Mouse (Mus musculus): ENCODE measurements around the gene Cask. TPM values are rescaled to one million over a fixed set of nuclear protein-coding genes. Genes with fewer than 3 reads are reported as not detected.

Cask gene
- polyA plus RNA-seq, 1 experiment: 1.3 TPM

DNA sequence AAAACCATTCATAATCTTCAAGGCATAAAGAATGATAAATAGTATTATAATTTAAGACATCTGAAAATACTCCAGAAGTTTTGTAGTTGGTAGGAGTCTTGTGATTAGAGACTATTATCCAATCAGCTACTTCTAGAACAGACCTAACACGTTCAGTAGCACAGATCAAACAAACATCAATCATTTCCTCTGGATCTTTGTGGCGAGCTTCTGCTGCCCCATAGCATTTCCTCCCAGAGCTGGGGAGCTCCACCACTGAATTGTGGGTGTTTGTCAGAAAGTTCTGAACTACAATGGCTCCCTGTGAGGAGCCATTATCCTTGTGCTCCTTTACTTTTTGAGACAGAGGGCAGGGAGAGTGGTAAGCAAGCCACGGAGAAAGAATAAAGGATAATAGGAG is 243.4 kb downstream of the Cask start:
- Histone ChIP-seq H3K27ac (ENCODE audit: control insufficient read depth, insufficient read depth, low read length) (no peak overlapping the region), H3K36me3 (ENCODE audit: control insufficient read depth, insufficient read depth, low read length) (no peaks in the 10 kb centered on the region), H3K4me1 (replicated peaks; ENCODE audit: control insufficient read depth, insufficient read depth, low read length) (no peaks in the 10 kb centered on the region; the same call in 1 of the 2 replicates), H3K4me3 (ENCODE audit: control insufficient read depth, insufficient read depth, low read length) (no peak overlapping the region), H3K27me3 (ENCODE audit: control insufficient read depth, insufficient read depth, low read length) (no peaks in the 10 kb centered on the region)
- DNase-seq: peak; percentile 7
- TF ChIP-seq CTCF (IDR thresholded peaks at IDR 0.05; ENCODE audit: borderline replicate concordance, control insufficient read depth, extremely low read depth, insufficient read depth, low read length, poor library complexity) (no peak), POLR2A (IDR thresholded peaks at IDR 0.05; ENCODE audit: control insufficient read depth, extremely low read depth, insufficient read depth, low read length, poor library complexity) (no peak)
- whole genome bisulfite sequencing: 27% methylated on average over 3 of the region's 3 CpGs

DNA sequence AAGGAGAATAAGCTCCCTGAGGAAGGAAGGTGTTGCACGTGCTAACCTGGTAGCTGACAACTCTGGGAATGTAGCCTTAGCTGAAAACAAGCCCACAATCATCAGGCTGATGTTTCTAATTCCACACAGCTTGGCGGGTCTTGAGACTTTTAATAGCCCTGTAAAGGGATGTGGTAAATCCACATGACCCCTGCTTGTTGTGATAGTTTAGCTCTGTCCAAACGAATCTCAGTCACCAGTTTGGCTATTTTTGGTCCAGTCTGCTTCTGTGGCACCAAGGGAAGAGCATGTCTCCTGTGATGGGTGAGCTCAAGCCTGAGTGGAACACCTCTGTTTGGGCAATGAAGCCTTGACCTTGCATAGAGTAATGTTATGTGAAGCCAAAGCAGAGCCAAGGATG is 244.4 kb downstream of the Cask start:
- no peaks in the 10 kb centered on the region for H3K27me3 ChIP-seq (ENCODE audit: control insufficient read depth, insufficient read depth, low read length)
- no peaks in the 10 kb centered on the region; the same call in 1 of the 2 replicates for H3K4me1 ChIP-seq (replicated peaks; ENCODE audit: control insufficient read depth, insufficient read depth, low read length)
- no peak overlapping the region for H3K4me3 ChIP-seq (ENCODE audit: control insufficient read depth, insufficient read depth, low read length)
- no peak for DNase-seq
- WGBS: 53% methylated on average over 3 of the region's 3 CpGs
- TF ChIP-seq CTCF (IDR thresholded peaks at IDR 0.05; ENCODE audit: borderline replicate concordance, control insufficient read depth, extremely low read depth, insufficient read depth, low read length, poor library complexity) (no peak), POLR2A (IDR thresholded peaks at IDR 0.05; ENCODE audit: control insufficient read depth, extremely low read depth, insufficient read depth, low read length, poor library complexity) (no peak)
- H3K27ac ChIP-seq (ENCODE audit: control insufficient read depth, insufficient read depth, low read length): no peak overlapping the region
- H3K36me3 ChIP-seq (ENCODE audit: control insufficient read depth, insufficient read depth, low read length): no peaks in the 10 kb centered on the region

DNA sequence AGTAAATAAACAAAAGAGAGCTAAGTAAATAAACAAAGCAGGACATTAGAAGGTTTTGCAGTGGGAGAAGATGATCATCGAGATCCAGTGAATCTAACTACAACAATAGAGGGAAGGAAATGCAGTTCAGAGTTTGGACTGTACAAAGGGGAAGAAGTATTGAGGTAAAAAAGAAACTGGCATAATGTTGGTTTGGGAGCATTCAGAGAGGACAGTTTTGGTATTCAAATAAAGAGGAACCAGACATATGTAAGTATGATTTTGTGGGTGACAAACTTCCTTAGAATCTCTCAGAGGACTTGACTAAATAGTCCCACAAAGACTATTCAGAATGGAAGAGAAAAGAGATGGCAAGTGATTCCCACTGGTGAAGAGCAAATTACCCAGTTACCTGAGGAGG is 251.2 kb downstream of the Cask start:
- no peaks in the 10 kb centered on the region for H3K27me3 ChIP-seq (ENCODE audit: control insufficient read depth, insufficient read depth, low read length)
- H3K36me3 ChIP-seq (ENCODE audit: control insufficient read depth, insufficient read depth, low read length): no peaks in the 10 kb centered on the region
- H3K4me1 ChIP-seq (replicated peaks; ENCODE audit: control insufficient read depth, insufficient read depth, low read length): peaks cover 2% of the 10 kb centered on the region; the same call in 1 of the 2 replicates
- 0% methylated on average over 1 of the region's 1 CpGs for WGBS
- H3K4me3 ChIP-seq (ENCODE audit: control insufficient read depth, insufficient read depth, low read length): no peak overlapping the region
- DNase-seq: no peak
- TF ChIP-seq POLR2A (IDR thresholded peaks at IDR 0.05; ENCODE audit: control insufficient read depth, extremely low read depth, insufficient read depth, low read length, poor library complexity) (no peak), CTCF (IDR thresholded peaks at IDR 0.05; ENCODE audit: borderline replicate concordance, control insufficient read depth, extremely low read depth, insufficient read depth, low read length, poor library complexity) (no peak)
- H3K27ac ChIP-seq (ENCODE audit: control insufficient read depth, insufficient read depth, low read length): no peak overlapping the region

- no peak overlapping the region for H3K27ac ChIP-seq (ENCODE audit: control insufficient read depth, insufficient read depth, low read length)
- peaks cover 2% of the 10 kb centered on the region; the same call in 1 of the 2 replicates for H3K4me1 ChIP-seq (replicated peaks; ENCODE audit: control insufficient read depth, insufficient read depth, low read length)
- no peaks in the 10 kb centered on the region for H3K27me3 ChIP-seq (ENCODE audit: control insufficient read depth, insufficient read depth, low read length)
- TF ChIP-seq POLR2A (IDR thresholded peaks at IDR 0.05; ENCODE audit: control insufficient read depth, extremely low read depth, insufficient read depth, low read length, poor library complexity) (no peak), CTCF (IDR thresholded peaks at IDR 0.05; ENCODE audit: borderline replicate concordance, control insufficient read depth, extremely low read depth, insufficient read depth, low read length, poor library complexity) (no peak)
- no peak overlapping the region for H3K4me3 ChIP-seq (ENCODE audit: control insufficient read depth, insufficient read depth, low read length)
- 41% methylated on average over 2 of the region's 2 CpGs for WGBS
- no peak for DNase-seq
- no peaks in the 10 kb centered on the region for H3K36me3 ChIP-seq (ENCODE audit: control insufficient read depth, insufficient read depth, low read length)
Observed at GRCm38 (mm10) chrX:13599373-13599772, 251.8 kb downstream of the Cask start.

- Histone ChIP-seq H3K27ac (ENCODE audit: control insufficient read depth, insufficient read depth, low read length) (no peak overlapping the region), H3K36me3 (ENCODE audit: control insufficient read depth, insufficient read depth, low read length) (no peaks in the 10 kb centered on the region), H3K27me3 (ENCODE audit: control insufficient read depth, insufficient read depth, low read length) (no peaks in the 10 kb centered on the region), H3K4me1 (replicated peaks; ENCODE audit: control insufficient read depth, insufficient read depth, low read length) (peaks cover 2% of the 10 kb centered on the region), H3K4me3 (ENCODE audit: control insufficient read depth, insufficient read depth, low read length) (no peak overlapping the region)
- WGBS: 3% methylated on average over 3 of the region's 3 CpGs
- TF ChIP-seq CTCF (IDR thresholded peaks at IDR 0.05; ENCODE audit: borderline replicate concordance, control insufficient read depth, extremely low read depth, insufficient read depth, low read length, poor library complexity) (no peak), POLR2A (IDR thresholded peaks at IDR 0.05; ENCODE audit: control insufficient read depth, extremely low read depth, insufficient read depth, low read length, poor library complexity) (no peak)
- no peak for DNase-seq
Observed at GRCm38 (mm10) chrX:13577647-13578046, 273.5 kb downstream of the Cask start.

DNA sequence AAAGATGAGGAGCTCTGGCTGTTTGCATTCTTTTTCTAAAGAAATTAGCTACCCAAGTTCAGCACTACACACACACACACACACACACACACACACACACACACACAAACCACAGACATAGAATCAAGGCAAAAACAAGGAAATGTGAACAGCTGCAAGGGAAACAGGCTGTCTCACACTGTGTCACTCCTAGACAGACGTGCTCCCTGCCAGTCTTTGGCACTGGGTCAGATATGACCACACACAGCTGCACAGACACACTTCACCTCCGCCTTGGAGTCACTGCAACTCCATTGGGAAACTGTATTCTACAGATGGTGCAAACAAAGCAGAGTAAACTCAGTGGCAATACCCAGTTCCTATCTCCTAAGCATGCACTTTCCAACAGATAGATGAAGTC is 274.6 kb downstream of the Cask start:
- peaks cover 2% of the 10 kb centered on the region for H3K4me1 ChIP-seq (replicated peaks; ENCODE audit: control insufficient read depth, insufficient read depth, low read length)
- no peak overlapping the region for H3K27ac ChIP-seq (ENCODE audit: control insufficient read depth, insufficient read depth, low read length)
- no peaks in the 10 kb centered on the region for H3K36me3 ChIP-seq (ENCODE audit: control insufficient read depth, insufficient read depth, low read length)
- no peaks in the 10 kb centered on the region for H3K27me3 ChIP-seq (ENCODE audit: control insufficient read depth, insufficient read depth, low read length)
- H3K4me3 ChIP-seq (ENCODE audit: control insufficient read depth, insufficient read depth, low read length): no peak overlapping the region
- peak; percentile 25 for DNase-seq
- TF ChIP-seq POLR2A (IDR thresholded peaks at IDR 0.05; ENCODE audit: control insufficient read depth, extremely low read depth, insufficient read depth, low read length, poor library complexity) (no peak), CTCF (IDR thresholded peaks at IDR 0.05; ENCODE audit: borderline replicate concordance, control insufficient read depth, extremely low read depth, insufficient read depth, low read length, poor library complexity) (no peak)
- WGBS: 0% methylated on average over 2 of the region's 2 CpGs

DNA sequence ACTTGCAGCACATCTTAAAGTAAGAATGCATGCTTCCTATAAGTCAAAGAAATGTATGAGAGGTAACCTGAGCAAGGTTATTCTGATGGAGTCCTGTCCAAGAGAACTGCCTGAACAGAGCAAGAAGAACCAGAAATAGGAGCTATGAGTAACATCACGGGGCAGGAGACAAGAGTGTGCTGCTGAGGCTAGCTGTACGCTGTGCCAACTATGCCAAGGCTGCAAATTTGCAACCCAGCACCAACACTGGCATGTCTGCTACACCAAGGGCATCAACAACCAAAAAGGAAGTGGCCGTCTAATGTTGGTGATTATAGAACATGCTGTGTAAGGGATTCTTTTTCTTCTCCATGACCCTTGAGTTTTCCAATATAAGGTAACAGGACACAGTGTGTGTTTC is 276.3 kb downstream of the Cask start:
- Histone ChIP-seq H3K4me3 (ENCODE audit: control insufficient read depth, insufficient read depth, low read length) (no peak overlapping the region), H3K27me3 (ENCODE audit: control insufficient read depth, insufficient read depth, low read length) (no peaks in the 10 kb centered on the region), H3K27ac (ENCODE audit: control insufficient read depth, insufficient read depth, low read length) (no peak overlapping the region), H3K4me1 (replicated peaks; ENCODE audit: control insufficient read depth, insufficient read depth, low read length) (peaks cover 2% of the 10 kb centered on the region), H3K36me3 (ENCODE audit: control insufficient read depth, insufficient read depth, low read length) (no peaks in the 10 kb centered on the region)
- TF ChIP-seq POLR2A (IDR thresholded peaks at IDR 0.05; ENCODE audit: control insufficient read depth, extremely low read depth, insufficient read depth, low read length, poor library complexity) (no peak), CTCF (IDR thresholded peaks at IDR 0.05; ENCODE audit: borderline replicate concordance, control insufficient read depth, extremely low read depth, insufficient read depth, low read length, poor library complexity) (no peak)
- 82% methylated on average over 3 of the region's 3 CpGs for WGBS
- no peak for DNase-seq
